18 mouse cellular contexts compared by ENCODE assay signal in genomic region chr11:54217384-54217783, GRCm38 (mm10). TPM values are rescaled to one million over a fixed set of nuclear protein-coding genes. Genes with fewer than 3 reads are reported as not detected.
DNase-seq lines count a peak whose midpoint lies in the region; TF ChIP-seq lines count a peak whose summit lies in the region.
"Had no signal": no experiment of that assay in that cellular context is flagged by ENCODE, and none has a peak within 500 bp of the region (broad histone marks: within the 10 kb centered on the region; RNA-seq: fewer than 3 reads in every experiment).

No protein-coding gene starts in this region.

- no peak overlapping the region for H3K27ac ChIP-seq in layer of hippocampus, adult 2 months
- H3K27ac ChIP-seq: heart, embryonic 13.5 days; hindbrain, embryonic 10.5 days; intestine, embryonic 15.5 days; left cerebral cortex, adult 2 months; neural tube, embryonic 15.5 days had no signal

- no peak for TF ChIP-seq CTCF in layer of hippocampus, adult 2 months (conservative IDR thresholded peaks at IDR 0.05)

- H3K4me3 ChIP-seq in layer of hippocampus, adult 2 months: no peak overlapping the region
- H3K4me3 ChIP-seq: heart, embryonic 13.5 days; hindbrain, embryonic 10.5 days; intestine, embryonic 15.5 days; left cerebral cortex, adult 2 months; neural tube, embryonic 15.5 days had no signal

- DNase-seq in adrenal gland, postnatal 10 days: peak; percentile 24
- no peak for DNase-seq in adrenal gland, adult 18-20 months (ENCODE audit: low spot score in 2 of 2)
- DNase-seq in ovary, adult 18-20 months (ENCODE audit: low spot score): peak; percentile 3
- DNase-seq in ovary, postnatal 14 days (ENCODE audit: low spot score): no peak
- DNase-seq in brain, adult 2 months (ENCODE audit: low read depth, low spot score): peak; percentile 85
- peak; percentile 80 to 85 for DNase-seq in cerebellum, postnatal 36 days
- no peak for DNase-seq in layer of hippocampus, adult 2 months (ENCODE audit: low spot score in 2 of 2)
- no peak for DNase-seq in liver
- DNase-seq: gastrocnemius, postnatal 25 days; kidney, postnatal 4 days; lung, embryonic 14.5 days had no signal

RNA-seq across cellular contexts. Expression of gene Csf2, which starts 32.1 kb away (rescaled TPM):
- not detected for total RNA-seq in adrenal gland, postnatal 10 days (2021)
- total RNA-seq in adrenal gland, adult 18-20 months (2021): not detected
- total RNA-seq in layer of hippocampus, adult 2 months (2021): not detected
- total RNA-seq: gastrocnemius, postnatal 25 days; left cerebral cortex, adult 2 months; megakaryocyte progenitor cell, adult 5-6 weeks; monocyte, adult 5-6 weeks had no signal

RNA-seq across cellular contexts. Expression of gene Il3, which starts 49.7 kb away (rescaled TPM):
- not detected for total RNA-seq in adrenal gland, postnatal 10 days (2021)
- total RNA-seq in adrenal gland, adult 18-20 months (2021): not detected
- total RNA-seq in layer of hippocampus, adult 2 months (2021): not detected
- total RNA-seq: gastrocnemius, postnatal 25 days; left cerebral cortex, adult 2 months; megakaryocyte progenitor cell, adult 5-6 weeks; monocyte, adult 5-6 weeks had no signal

Comparison
In these comparisons a context has a peak if more than half of its experiments do, and no peak if none do; other contexts are left out.
1. DNase-seq: peak in adrenal gland, postnatal 10 days (single experiment), ovary, adult 18-20 months (single experiment), brain, adult 2 months (single experiment) and cerebellum, postnatal 36 days (2 of 2); none in adrenal gland, adult 18-20 months (0 of 2), ovary, postnatal 14 days (single experiment), layer of hippocampus, adult 2 months (0 of 2) and liver (single experiment).